Mouse (Mus musculus) gastrocnemius, postnatal 4 days (tissue): ENCODE results near the gene Gna12. TPM values are rescaled to one million over a fixed set of nuclear protein-coding genes. Genes with fewer than 3 reads are reported as not detected.

ENCODE experiments used
- DNase-seq, 2 experiments: peaks; one replicate each; pipeline ENCODE4 v3.0.0; 2021 to 2022; ENCODE audit warnings: low spot score in 2 of 2, mixed read lengths in 2 of 2
- total RNA-seq, 2 experiments: library from RNA; stranded (reverse); gene quantifications; 2 replicates each; pipeline ENCODE4 v1.2.3; 2021

Gene Gna12
- total RNA-seq, 2 experiments from 2014 or later, result 52.0 to 55.5 TPM

DNA sequence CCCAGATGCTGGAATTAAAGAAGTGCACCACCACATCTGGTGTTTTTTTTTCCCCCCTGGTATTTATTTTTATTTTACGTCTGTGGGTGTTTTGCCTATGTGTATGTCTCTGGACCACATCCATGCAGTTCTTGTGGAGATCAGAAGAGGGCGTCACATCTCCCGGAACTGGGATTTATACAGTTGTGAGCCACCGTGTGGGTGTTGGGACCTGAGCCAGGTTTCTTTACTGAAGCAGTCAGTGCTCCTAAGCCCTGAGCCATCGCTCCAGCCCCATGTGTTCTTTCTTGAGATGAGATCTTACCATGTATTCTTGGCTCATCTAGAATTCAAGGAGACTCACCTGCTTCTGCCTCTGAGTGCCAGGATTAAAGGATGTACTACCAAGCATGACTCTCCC is 119.2 kb downstream of the Gna12 start:
- no peak for DNase-seq

DNA sequence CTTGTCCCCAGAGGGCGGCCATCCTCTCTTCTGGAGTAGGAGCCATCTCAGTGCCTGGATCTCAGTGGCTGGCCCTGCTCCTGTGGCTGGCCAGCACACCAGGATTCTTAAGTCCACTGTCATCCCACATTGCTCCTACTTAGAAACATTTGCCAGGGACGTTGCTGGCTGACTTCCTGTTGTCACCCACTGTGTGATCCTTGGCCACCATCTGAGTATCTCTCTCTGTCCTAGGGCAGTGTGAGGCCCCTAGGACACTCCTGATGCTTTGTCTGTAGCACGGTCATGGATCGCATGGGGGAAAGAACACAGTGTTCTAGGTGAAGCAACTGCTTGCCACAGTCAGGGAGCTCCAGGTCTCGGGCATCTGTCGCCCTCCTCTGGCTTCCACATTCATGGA is 119.9 kb downstream of the Gna12 start:
- DNase-seq, result no peak

Other genes starting within 250 kb of the Gna12 start
- 10 to 100 TPM; 11.4 to 13.8 TPM for gene Lfng, start 223.1 kb downstream of the Gna12 start, total RNA-seq
- gene Ttyh3, start 181.4 kb downstream of the Gna12 start, total RNA-seq, result 10 to 100 TPM; 66.9 to 68.8 TPM
- 10 to 100 TPM; 14.5 to 15.0 TPM for gene Iqce, start 128.1 kb downstream of the Gna12 start, total RNA-seq
- gene Brat1, start 125.4 kb downstream of the Gna12 start, total RNA-seq, result 10 to 100 TPM; 13.9 to 14.2 TPM
- gene Amz1, start 106.3 kb downstream of the Gna12 start, total RNA-seq, result under 1 TPM; 0.39 to 0.62 TPM
- gene Card11, start 170.2 kb upstream of the Gna12 start, total RNA-seq, result under 1 TPM; 0.20 to 0.26 TPM